Mouse (Mus musculus) hindbrain, embryonic 11.5 days (tissue): ENCODE data around the gene Flii. TPM values are rescaled to one million over a fixed set of nuclear protein-coding genes. Genes with fewer than 3 reads are reported as not detected.

ENCODE experiments used
- ATAC-seq: fragments of 200-750 bp; cut with Nextera tagmentation; 2 replicates; pipeline ENCODE4 v1.8.0; 2017; ENCODE audit warnings: mild to moderate bottlenecking, moderate TSS enrichment, moderate library complexity; ENCODE audit not compliant: low FRiP score
- DNase-seq: peaks from one replicate; pipeline ENCODE4 v3.0.0-alpha.2; 2015; ENCODE audit warnings: low spot score
- H3K27ac ChIP-seq: fragments of 300-500 bp; sonication (generic); 2 replicates; pipeline ENCODE4 v1.5.1; 2014; ENCODE audit warnings: mild to moderate bottlenecking, low read depth, low read length
- H3K27me3 ChIP-seq: fragments of 300-500 bp; sonication (generic); 2 replicates; pipeline ENCODE4 v1.6.1; 2014; ENCODE audit warnings: mild to moderate bottlenecking, low read length, moderate library complexity, mixed read lengths; ENCODE audit not compliant: control insufficient read depth, insufficient read depth
- H3K36me3 ChIP-seq: fragments of 300-500 bp; sonication (generic); 2 replicates; pipeline ENCODE4 v1.6.1; 2014; ENCODE audit warnings: mild to moderate bottlenecking, low read length, moderate library complexity, mixed read lengths; ENCODE audit not compliant: control insufficient read depth, insufficient read depth
- H3K4me1 ChIP-seq: fragments of 300-500 bp; sonication (generic); replicated peaks from 2 replicates; pipeline ENCODE4 v1.6.1; 2014; ENCODE audit warnings: low read length, mixed read lengths; ENCODE audit not compliant: control insufficient read depth, insufficient read depth
- H3K4me2 ChIP-seq: fragments of 300-500 bp; sonication (generic); replicated peaks from 2 replicates; pipeline ENCODE4 v1.6.1; 2014; ENCODE audit warnings: mild to moderate bottlenecking, low read depth, low read length
- H3K4me3 ChIP-seq: fragments of 300-500 bp; sonication (generic); 2 replicates; pipeline ENCODE4 v1.5.1; 2014; ENCODE audit warnings: low read depth, low read length
- H3K9ac ChIP-seq: fragments of 300-500 bp; sonication (generic); 2 replicates; pipeline ENCODE4 v1.6.1; 2014; ENCODE audit warnings: low read depth, low read length
- H3K9me3 ChIP-seq: fragments of 300-500 bp; sonication (generic); 2 replicates; pipeline ENCODE4 v1.6.1; 2016; ENCODE audit warnings: low read length; ENCODE audit not compliant: control insufficient read depth
- WGBS: fragments of 180-500 bp; shearing (Covaris S2); extraction: QIAGEN DNeasy Blood & Tissue Kit; methylation state at CpG from one replicate; pipeline ENCODE4 v1.1.7; 2014; 5-methylcytosine and 5-hydroxymethylcytosine counted together
- polyA plus RNA-seq: library from polyadenylated mRNA; unstranded; fragments of >200 nt; fragmentation: Nextera tagmentation; extraction: Ambion mirVana; gene quantifications from 2 replicates; pipeline ENCODE4 v1.2.1, GENCODE M21; 2014

Gene Flii
- polyA plus RNA-seq: 54.5 and 59.7 TPM in 2 replicates

- Histone ChIP-seq H3K4me2 (peak within 1 kb of the TSS; percentile 63), H3K27ac (peak within 1 kb of the TSS; percentile 74), H3K9me3 (no peaks in the 10 kb centered on the region), H3K27me3 (no peaks in the 10 kb centered on the region), H3K4me3 (peak within 1 kb of the TSS; percentile 89), H3K4me1 (peaks cover 8% of the 10 kb centered on the region; the same call in 1 of the 2 replicates), H3K36me3 (peaks cover 8% of the 10 kb centered on the region; the same call in 1 of the 2 replicates), H3K9ac (peak within 1 kb of the TSS; percentile 91)
- 1% methylated on average over 61 of the region's 71 CpGs for WGBS
- peak; percentile 91 for DNase-seq
- ATAC-seq: peak; percentile 72
These were observed at the start of gene Flii for GRCm38 (mm10) chr11:60726601-60727391. Flii (minus strand) TSS chr11:60727263.

- H3K36me3 ChIP-seq: no peaks in the 10 kb centered on the region
- H3K9me3 ChIP-seq: no peaks in the 10 kb centered on the region
- H3K4me1 ChIP-seq: peaks cover 20% of the 10 kb centered on the region
- no peaks in the 10 kb centered on the region for H3K27me3 ChIP-seq
- peak overlapping the region; percentile 78 for H3K9ac ChIP-seq
- 7% methylated on average over 17 of the region's 17 CpGs for WGBS
- peak overlapping the region; percentile 82 for H3K4me2 ChIP-seq
- H3K27ac ChIP-seq: no peak overlapping the region
- DNase-seq (no peak), ATAC-seq (no peak)
- peak overlapping the region; percentile 63 for H3K4me3 ChIP-seq
These were observed 49.2 kb upstream of the Flii start for GRCm38 (mm10) chr11:60776107-60776828.

- no peak overlapping the region for H3K27ac ChIP-seq
- peaks cover 17% of the 10 kb centered on the region for H3K4me1 ChIP-seq
- no peaks in the 10 kb centered on the region for H3K9me3 ChIP-seq
- H3K4me2 ChIP-seq: peak overlapping the region; percentile 82; the same call in 1 of the 2 replicates
- H3K36me3 ChIP-seq: no peaks in the 10 kb centered on the region
- no peak overlapping the region for H3K9ac ChIP-seq
- H3K4me3 ChIP-seq: peak overlapping the region; percentile 63
- DNase-seq (no peak), ATAC-seq (no peak)
- no peaks in the 10 kb centered on the region for H3K27me3 ChIP-seq
- 58% methylated on average over 6 of the region's 6 CpGs for WGBS
These were observed 48.5 kb upstream of the Flii start for GRCm38 (mm10) chr11:60775578-60775977.

GRCm38 (mm10) chr11:60774841-60775240, 47.8 kb upstream of the Flii start:
- Histone ChIP-seq H3K27ac (no peak overlapping the region), H3K36me3 (no peaks in the 10 kb centered on the region), H3K4me3 (no peak overlapping the region), H3K4me2 (no peak overlapping the region; the same call in 1 of the 2 replicates), H3K9me3 (no peaks in the 10 kb centered on the region), H3K27me3 (no peaks in the 10 kb centered on the region), H3K9ac (no peak overlapping the region), H3K4me1 (peaks cover 10% of the 10 kb centered on the region)
- WGBS: 89% methylated on average over 1 of the region's 1 CpGs
- DNase-seq: no peak
- ATAC-seq: no peak

- H3K4me2 ChIP-seq: no peak overlapping the region
- peaks cover 8% of the 10 kb centered on the region for H3K4me1 ChIP-seq
- H3K27me3 ChIP-seq: no peaks in the 10 kb centered on the region
- no peaks in the 10 kb centered on the region for H3K36me3 ChIP-seq
- no peak overlapping the region for H3K27ac ChIP-seq
- DNase-seq (no peak), ATAC-seq (no peak)
- H3K9ac ChIP-seq: no peak overlapping the region
- WGBS: 86% methylated on average over 3 of the region's 3 CpGs
- no peaks in the 10 kb centered on the region for H3K9me3 ChIP-seq
- H3K4me3 ChIP-seq: no peak overlapping the region
These were observed 47.2 kb upstream of the Flii start for GRCm38 (mm10) chr11:60774158-60774689.

GRCm38 (mm10) chr11:60772161-60772560, 45.1 kb upstream of the Flii start:
- Histone ChIP-seq H3K9me3 (no peaks in the 10 kb centered on the region), H3K4me1 (0 out of 2 replicates have a peak, but pooled peaks cover 3% of the 10 kb centered on the region), H3K36me3 (no peaks in the 10 kb centered on the region), H3K4me3 (no peak overlapping the region), H3K27me3 (no peaks in the 10 kb centered on the region), H3K4me2 (no peak overlapping the region), H3K27ac (no peak overlapping the region), H3K9ac (no peak overlapping the region)
- DNase-seq: no peak
- WGBS: 85% methylated on average over 4 of the region's 4 CpGs
- no peak for ATAC-seq

GRCm38 (mm10) chr11:60770776-60771175, 43.7 kb upstream of the Flii start:
- Histone ChIP-seq H3K4me2 (no peak overlapping the region), H3K4me1 (0 out of 2 replicates have a peak, but pooled peaks cover 3% of the 10 kb centered on the region), H3K27ac (no peak overlapping the region), H3K9ac (no peak overlapping the region), H3K4me3 (no peak overlapping the region), H3K36me3 (no peaks in the 10 kb centered on the region), H3K9me3 (no peaks in the 10 kb centered on the region), H3K27me3 (no peaks in the 10 kb centered on the region)
- no peak for ATAC-seq
- no peak for DNase-seq
- 85% methylated on average over 3 of the region's 3 CpGs for WGBS

GRCm38 (mm10) chr11:60769322-60769721, 42.3 kb upstream of the Flii start:
- no peak for ATAC-seq
- H3K27me3 ChIP-seq: no peaks in the 10 kb centered on the region

More at GRCm38 (mm10) chr11:60769322-60769721, 42.3 kb upstream of the Flii start:
- H3K4me2 ChIP-seq: no peak overlapping the region
- 88% methylated on average over 2 of the region's 2 CpGs for WGBS
- no peak overlapping the region for H3K4me3 ChIP-seq
- DNase-seq: no peak
- H3K9ac ChIP-seq: no peak overlapping the region
- H3K36me3 ChIP-seq: no peaks in the 10 kb centered on the region
- H3K27ac ChIP-seq: no peak overlapping the region
- H3K4me1 ChIP-seq: no peaks in the 10 kb centered on the region
- no peaks in the 10 kb centered on the region for H3K9me3 ChIP-seq
